Mouse (Mus musculus) liver, embryonic 16.5 days (tissue): Measurements from ENCODE around the gene Gm45521. TPM values are rescaled to one million over a fixed set of nuclear protein-coding genes. Genes with fewer than 3 reads are reported as not detected.
"Not testable (repeated sequence)": the region's sequence is repeated elsewhere in the genome, so short reads cannot be mapped to it uniquely, and the experiment has no call there.

Experiments
- ATAC-seq: fragments of 200-750 bp; cut with Nextera tagmentation; 2 replicates; pipeline ENCODE4 v1.8.0; 2017; ENCODE audit warnings: low read depth, mild to moderate bottlenecking, moderate number of reproducible peaks, moderate library complexity
- H3K27ac ChIP-seq: fragments of 300-500 bp; sonication (generic); 2 replicates; pipeline ENCODE4 v1.5.1; 2014; ENCODE audit warnings: mild to moderate bottlenecking, low read length
- H3K27me3 ChIP-seq: fragments of 300-500 bp; sonication (generic); 2 replicates; pipeline ENCODE4 v1.6.1; 2014; ENCODE audit warnings: low read depth, low read length, mixed read lengths; ENCODE audit not compliant: control insufficient read depth, insufficient read depth
- H3K36me3 ChIP-seq: fragments of 300-500 bp; sonication (generic); 2 replicates; pipeline ENCODE4 v1.6.1; 2014; ENCODE audit warnings: mild to moderate bottlenecking; ENCODE audit not compliant: control insufficient read depth, insufficient read depth
- H3K4me1 ChIP-seq: fragments of 300-500 bp; sonication (generic); 2 replicates; pipeline ENCODE4 v1.6.1; 2014; ENCODE audit warnings: low read depth, low read length, mixed read lengths; ENCODE audit not compliant: control insufficient read depth
- H3K4me2 ChIP-seq: fragments of 300-500 bp; sonication (generic); 2 replicates; pipeline ENCODE4 v1.6.1; 2014; ENCODE audit warnings: low read depth, low read length, mixed read lengths
- H3K4me3 ChIP-seq: fragments of 300-500 bp; sonication (generic); 2 replicates; pipeline ENCODE4 v1.5.1; 2014; ENCODE audit warnings: low read depth, mild to moderate bottlenecking, low read length
- H3K9ac ChIP-seq: fragments of 300-500 bp; sonication (generic); 2 replicates; pipeline ENCODE4 v1.6.1; 2014; ENCODE audit warnings: low read depth, low read length
- H3K9me3 ChIP-seq: fragments of 300-500 bp; sonication (generic); replicated peaks from 2 replicates; pipeline ENCODE4 v1.6.1; 2016; ENCODE audit warnings: low read length; ENCODE audit not compliant: control insufficient read depth
- WGBS: fragments of 180-500 bp; shearing (Covaris S2); extraction: QIAGEN DNeasy Blood & Tissue Kit; methylation state at CpG from one replicate; pipeline ENCODE4 v1.1.7; 2014; ENCODE audit not compliant: insufficient replicate concordance; 5-methylcytosine and 5-hydroxymethylcytosine counted together
- polyA plus RNA-seq: library from polyadenylated mRNA; unstranded; fragments of >200 nt; fragmentation: Nextera tagmentation; extraction: Ambion mirVana; gene quantifications from 2 replicates; pipeline ENCODE4 v1.2.1, GENCODE M21; 2015

The Gm45521 gene
- polyA plus RNA-seq, 1 experiment from 2014 or later = not detected

DNA sequence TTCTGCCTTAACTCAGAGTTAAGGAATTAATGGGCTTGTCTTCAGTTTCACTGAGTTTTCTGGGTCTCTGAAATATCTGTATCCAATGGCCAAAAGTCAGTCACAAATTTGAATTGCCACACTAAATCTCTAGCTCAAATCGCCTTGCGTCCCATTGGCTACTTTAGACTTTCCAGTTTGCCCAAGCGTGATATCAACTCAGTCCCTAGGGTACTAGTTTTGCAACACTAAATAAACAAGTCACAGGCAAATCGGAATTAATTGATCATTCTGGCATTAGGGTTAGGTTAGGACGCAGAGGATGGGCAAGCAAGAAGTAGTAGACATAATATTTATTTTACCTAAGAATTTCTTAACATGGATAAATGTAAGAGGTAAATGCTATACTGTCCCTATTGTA, 43.2 kb downstream of the Gm45521 start:
- Histone ChIP-seq H3K36me3 (no peaks in the 10 kb centered on the region), H3K4me2 (no peak overlapping the region), H3K4me1 (peaks cover 3% of the 10 kb centered on the region), H3K9ac (no peak overlapping the region), H3K27me3 (peaks cover 26% of the 10 kb centered on the region), H3K9me3 (no peaks in the 10 kb centered on the region), H3K27ac (no peak overlapping the region), H3K4me3 (no peak overlapping the region)
- 53% methylated on average over 5 of the region's 5 CpGs for WGBS
- ATAC-seq = no peak

DNA sequence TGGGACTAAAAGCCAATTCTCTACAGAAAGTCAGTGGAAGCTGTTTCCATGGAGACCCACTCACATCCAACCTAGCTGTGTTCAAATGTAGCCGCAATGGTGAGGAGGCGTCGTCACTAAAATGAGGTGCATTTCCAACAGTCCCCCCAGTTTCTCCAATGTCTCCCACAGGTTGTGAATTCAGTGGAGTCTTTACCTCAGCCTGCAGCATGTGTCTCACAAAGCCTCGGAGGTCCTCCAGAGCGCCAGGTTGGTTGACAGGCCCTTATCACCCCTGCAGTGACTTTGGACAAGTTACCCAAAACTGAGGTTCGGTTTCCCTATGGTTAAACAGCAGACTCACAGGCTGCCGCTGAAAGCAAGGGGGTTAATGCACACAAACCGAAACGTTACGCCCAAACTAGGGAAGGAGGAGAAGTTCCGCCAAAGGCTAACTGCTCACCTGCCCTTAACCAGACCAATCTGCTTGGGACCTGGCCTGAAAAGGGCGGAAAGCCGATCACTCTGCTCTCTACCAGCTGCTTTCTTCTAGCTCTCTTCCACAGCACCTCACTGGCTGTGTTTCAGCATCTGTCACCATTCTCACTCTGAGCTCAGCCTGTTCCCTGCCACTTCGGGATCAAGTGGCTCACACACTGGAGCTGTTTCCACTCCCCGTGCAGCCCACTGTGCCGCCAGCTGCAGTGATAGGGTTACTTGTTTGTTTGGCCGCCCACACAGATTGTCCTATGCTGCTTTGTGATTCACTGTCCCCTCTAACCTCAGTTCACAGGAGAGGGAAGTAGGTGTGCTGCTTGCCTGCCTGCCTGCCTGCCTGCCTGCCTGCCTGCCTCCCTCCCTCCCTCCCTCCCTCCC, 44.0 kb downstream of the Gm45521 start:
- Histone ChIP-seq H3K9ac (no peak overlapping the region), H3K4me1 (peaks cover 3% of the 10 kb centered on the region), H3K27me3 (peaks cover 26% of the 10 kb centered on the region), H3K27ac (no peak overlapping the region), H3K36me3 (no peaks in the 10 kb centered on the region), H3K9me3 (no peaks in the 10 kb centered on the region), H3K4me2 (no peak overlapping the region), H3K4me3 (no peak overlapping the region)
- WGBS = 26% methylated on average over 17 of the region's 17 CpGs
- 0 out of 2 replicates have a peak, but pooled peaks have one; percentile 33 for ATAC-seq

DNA sequence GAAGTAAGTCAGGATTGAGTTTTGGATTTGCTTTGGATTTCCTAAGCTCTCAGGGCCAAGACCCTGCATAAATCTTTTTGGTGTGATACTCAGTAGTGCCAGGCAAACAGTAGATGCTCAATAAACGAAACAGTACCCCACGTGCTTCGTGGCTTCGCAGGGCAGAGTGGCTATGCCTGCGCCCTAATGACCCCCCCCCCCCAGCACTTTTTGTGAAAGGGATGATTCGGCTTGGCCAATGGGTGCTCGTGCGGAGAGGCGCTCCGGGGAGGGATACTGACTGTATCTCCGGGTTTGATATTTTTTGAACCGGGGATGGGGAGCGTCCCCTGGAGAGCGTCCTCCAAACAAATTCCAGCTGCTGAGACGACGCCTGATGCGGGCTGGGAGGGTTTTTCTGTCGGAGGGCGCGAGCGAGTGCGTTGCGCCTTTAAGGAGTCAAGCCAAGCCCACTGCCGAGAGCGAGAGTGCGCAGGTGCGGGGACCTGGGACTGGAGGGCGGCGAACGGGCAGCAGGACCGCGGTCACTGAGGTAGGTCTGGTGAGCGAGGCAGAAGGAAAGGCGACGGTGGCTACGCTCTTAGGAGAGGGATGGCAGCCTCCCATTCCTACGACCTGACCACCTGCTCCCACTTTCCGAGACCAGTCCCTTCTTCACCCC, 45.5 kb downstream of the Gm45521 start, which contains the start of gene Abhd6:
Abhd6 (plus strand) TSS at position 471 of the 661 bp plus-strand sequence.
- Histone ChIP-seq H3K9me3 (no peaks in the 10 kb centered on the region), H3K4me3 (peak within 1 kb of the TSS; percentile 55), H3K27me3 (peaks cover 26% of the 10 kb centered on the region), H3K27ac (no peak within 1 kb of the TSS), H3K4me2 (peak within 1 kb of the TSS; percentile 51), H3K36me3 (no peaks in the 10 kb centered on the region), H3K9ac (peak within 1 kb of the TSS; percentile 22; the same call in 1 of the 2 replicates), H3K4me1 (peaks cover 3% of the 10 kb centered on the region)
- WGBS = 2% methylated on average over 38 of the region's 38 CpGs
- ATAC-seq = peak; percentile 71

DNA sequence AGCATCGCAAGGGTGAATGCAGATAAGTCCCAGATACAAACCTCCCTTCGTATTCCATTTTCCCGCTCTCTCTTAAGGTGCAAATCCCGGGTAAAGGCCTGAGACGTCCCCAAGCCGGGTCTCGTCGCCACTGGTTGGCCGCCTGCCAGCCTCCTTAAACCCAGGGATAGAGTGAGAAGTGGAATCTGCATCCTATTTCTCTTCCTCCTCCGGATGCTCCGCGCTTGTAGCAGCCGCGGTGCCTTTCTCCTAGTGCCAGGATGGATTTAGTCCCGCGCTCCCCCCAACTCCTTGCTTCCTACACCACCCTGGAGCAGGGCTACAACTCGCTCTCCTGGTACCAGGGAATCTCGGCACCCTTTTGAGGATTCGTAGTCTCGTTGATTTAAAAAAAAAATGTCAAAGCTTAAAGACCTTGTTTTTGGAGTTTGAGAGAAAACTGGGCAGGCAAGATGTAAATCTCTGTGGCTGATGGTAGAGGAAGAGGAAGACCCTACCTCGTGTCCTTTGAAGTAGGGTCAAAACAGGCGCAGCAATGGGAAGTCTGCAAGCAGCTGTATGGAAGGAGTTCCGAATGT, 46.1 kb downstream of the Gm45521 start:
- H3K36me3 ChIP-seq = no peaks in the 10 kb centered on the region
- peaks cover 26% of the 10 kb centered on the region for H3K27me3 ChIP-seq
- H3K27ac ChIP-seq = no peak overlapping the region
- peaks cover 3% of the 10 kb centered on the region for H3K4me1 ChIP-seq
- H3K9me3 ChIP-seq = no peaks in the 10 kb centered on the region
- WGBS = 1% methylated on average over 23 of the region's 23 CpGs
- H3K4me2 ChIP-seq = peak overlapping the region; percentile 51
- H3K9ac ChIP-seq = peak overlapping the region; percentile 22; the same call in 1 of the 2 replicates
- ATAC-seq = no peak
- H3K4me3 ChIP-seq = peak overlapping the region; percentile 55

DNA sequence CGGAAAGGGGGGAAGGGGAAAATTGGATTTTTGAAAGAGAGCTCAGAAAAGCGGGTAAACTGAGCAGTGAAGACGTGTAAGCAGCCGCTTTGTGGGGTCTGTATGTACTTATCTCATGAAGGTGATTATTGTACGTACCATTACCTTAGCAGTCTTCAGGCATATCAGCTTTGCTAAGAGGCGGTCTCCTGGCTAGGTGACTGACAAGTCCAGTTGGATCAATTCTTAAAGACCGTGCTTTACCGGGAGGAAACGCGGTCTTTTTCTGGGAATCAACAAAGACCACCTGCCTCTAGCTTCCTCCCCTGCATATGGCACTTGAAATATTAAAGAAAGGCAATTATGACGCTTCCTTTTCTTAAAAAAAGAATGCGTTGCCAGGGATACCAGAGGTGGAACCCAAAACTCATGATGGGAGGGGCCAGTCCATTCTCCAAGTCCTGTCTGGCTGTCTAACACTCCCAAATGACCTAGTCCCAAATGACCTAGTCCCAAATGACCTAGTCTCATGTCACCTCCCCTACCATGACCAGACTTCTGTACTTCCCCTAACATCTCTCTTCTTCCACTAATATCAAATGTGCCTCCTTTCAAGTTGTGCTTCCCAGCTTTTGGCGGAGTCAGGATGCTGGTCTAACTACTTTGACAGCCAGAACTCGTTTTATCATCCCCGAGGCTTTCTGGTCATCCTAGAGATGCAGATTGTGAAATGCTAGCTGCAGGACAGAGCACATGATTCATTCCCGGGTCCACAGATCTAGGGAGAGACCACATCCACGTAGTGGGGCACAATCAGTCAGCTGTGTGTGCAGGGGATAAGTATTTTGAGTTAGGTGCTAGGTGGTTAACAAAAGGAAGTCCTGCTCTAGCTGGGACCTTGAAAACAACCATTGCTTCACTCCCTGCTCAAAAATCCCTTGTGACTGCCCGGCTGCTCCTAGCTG, 46.9 kb downstream of the Gm45521 start:
- no peak for ATAC-seq
- no peaks in the 10 kb centered on the region for H3K36me3 ChIP-seq
- H3K9ac ChIP-seq = no peak overlapping the region
- no peaks in the 10 kb centered on the region for H3K9me3 ChIP-seq
- H3K4me1 ChIP-seq = peaks cover 3% of the 10 kb centered on the region
- peak overlapping the region; percentile 51 for H3K4me2 ChIP-seq
- 23% methylated on average over 18 of the region's 18 CpGs for WGBS
- H3K27me3 ChIP-seq = peaks cover 26% of the 10 kb centered on the region
- H3K4me3 ChIP-seq = peak overlapping the region; percentile 55; the same call in 1 of the 2 replicates
- no peak overlapping the region for H3K27ac ChIP-seq

DNA sequence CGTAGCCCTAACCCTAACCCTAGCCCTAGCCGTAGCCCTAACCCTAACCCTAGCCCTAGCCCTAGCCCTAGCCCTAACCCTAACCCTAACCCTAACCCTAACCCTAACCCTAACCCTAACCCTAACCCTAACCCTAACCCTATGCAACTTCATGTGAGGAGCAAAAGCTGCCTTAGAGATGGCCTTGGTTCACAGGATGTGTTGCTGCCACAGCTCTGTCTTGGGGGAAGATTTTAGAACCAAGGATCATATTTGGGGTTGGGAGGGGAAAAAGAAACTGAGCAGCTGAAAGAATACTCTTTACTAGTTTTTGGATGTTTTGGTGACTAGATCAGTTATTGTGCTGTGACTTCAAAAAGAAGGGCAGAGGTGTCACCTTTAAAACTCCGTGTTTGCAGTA, 49.0 kb downstream of the Gm45521 start:
- peaks cover 26% of the 10 kb centered on the region for H3K27me3 ChIP-seq
- WGBS = 60% methylated on average over 3 of the region's 3 CpGs
- H3K36me3 ChIP-seq, H3K9me3 ChIP-seq, H3K27ac ChIP-seq, H3K4me1 ChIP-seq, H3K4me2 ChIP-seq, H3K9ac ChIP-seq, H3K4me3 ChIP-seq, ATAC-seq: not testable (repeated sequence)

DNA sequence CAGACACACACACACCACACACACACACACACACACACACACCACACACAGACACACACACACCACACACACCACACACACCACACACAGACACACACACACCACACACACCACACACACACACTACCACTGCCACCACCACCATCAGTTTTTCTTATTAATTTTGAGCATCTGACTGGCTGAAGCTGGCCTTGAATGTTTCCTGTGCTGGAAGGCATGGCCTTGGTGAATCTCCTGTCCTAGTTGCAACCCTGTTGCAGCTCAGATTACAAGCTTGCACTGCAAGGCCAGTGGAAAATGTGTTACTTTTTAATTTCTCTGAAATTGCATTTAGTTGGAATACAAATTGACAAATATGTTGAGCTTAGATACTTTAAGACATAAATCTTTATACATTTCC, 50.0 kb downstream of the Gm45521 start:
- Histone ChIP-seq H3K36me3 (no peaks in the 10 kb centered on the region), H3K4me3 (no peak overlapping the region), H3K27me3 (peaks cover 23% of the 10 kb centered on the region), H3K4me2 (no peak overlapping the region), H3K9me3 (no peaks in the 10 kb centered on the region), H3K9ac (no peak overlapping the region), H3K27ac (no peak overlapping the region), H3K4me1 (peaks cover 3% of the 10 kb centered on the region)
- no peak for ATAC-seq

DNA sequence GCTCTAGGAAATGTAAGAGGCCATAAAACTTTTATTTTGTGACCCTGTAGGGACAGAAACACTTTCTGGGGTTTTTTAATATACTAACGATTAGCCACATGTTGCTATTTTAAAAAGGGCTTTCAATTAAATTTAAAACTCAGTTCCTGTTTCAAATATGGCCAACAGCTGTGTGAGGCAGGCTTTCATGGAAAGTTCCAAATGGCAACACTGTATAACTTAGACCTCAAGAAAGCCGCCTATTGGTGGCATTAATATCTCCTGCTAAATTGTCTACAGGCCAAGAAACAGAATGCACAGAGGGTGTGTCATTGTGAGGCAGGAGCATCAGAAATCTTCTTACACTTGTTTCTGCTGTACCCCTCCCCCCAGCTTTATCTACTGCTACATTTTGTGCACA, 50.4 kb downstream of the Gm45521 start:
- Histone ChIP-seq H3K9ac (no peak overlapping the region), H3K27me3 (peaks cover 19% of the 10 kb centered on the region), H3K36me3 (no peaks in the 10 kb centered on the region), H3K4me1 (peaks cover 2% of the 10 kb centered on the region), H3K4me2 (no peak overlapping the region), H3K27ac (no peak overlapping the region), H3K4me3 (no peak overlapping the region), H3K9me3 (no peaks in the 10 kb centered on the region)
- WGBS = 55% methylated on average over 2 of the region's 2 CpGs
- no peak for ATAC-seq
